Mouse (Mus musculus): Measurements from ENCODE around the gene Pld2. TPM values are rescaled to one million over a fixed set of nuclear protein-coding genes. Genes with fewer than 3 reads are reported as not detected.

The Pld2 gene
- polyA plus RNA-seq, 1 experiment from 2014 or later: 1.8 TPM

DNA sequence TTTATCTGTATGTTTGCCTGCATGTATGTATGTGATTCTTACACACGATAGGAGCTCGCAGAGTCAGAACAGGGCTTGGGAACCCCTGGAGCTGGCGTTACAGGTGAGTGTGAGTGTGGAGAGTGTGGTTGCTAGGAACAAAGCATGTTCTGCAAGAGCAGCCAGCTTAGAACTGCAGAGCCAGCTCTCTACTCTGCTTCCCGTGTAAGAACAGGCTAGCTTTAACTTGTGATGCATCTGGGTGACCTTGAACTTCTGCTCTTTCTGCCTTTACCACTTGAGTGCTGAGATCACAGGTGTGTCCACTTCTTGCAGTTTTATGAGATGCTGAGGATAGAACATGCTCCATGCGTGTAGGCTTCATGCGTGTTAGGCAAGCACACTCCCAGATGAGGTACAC, 39.1 kb downstream of the Pld2 start:
- Histone ChIP-seq H3K4me1 (replicated peaks) (peaks cover 51% of the 10 kb centered on the region), H3K9me3 (replicated peaks) (no peaks in the 10 kb centered on the region), H3K27ac (replicated peaks) (no peak overlapping the region), H3K9ac (no peak overlapping the region), H3K27me3 (no peaks in the 10 kb centered on the region), H3K36me3 (replicated peaks) (no peaks in the 10 kb centered on the region), H3K4me2 (no peak overlapping the region), H3K4me3 (replicated peaks) (no peak overlapping the region)
- ATAC-seq (ENCODE audit: insufficient read depth): no peak
- 69% methylated on average over 6 of the region's 6 CpGs for WGBS (ENCODE audit: insufficient replicate concordance)

DNA sequence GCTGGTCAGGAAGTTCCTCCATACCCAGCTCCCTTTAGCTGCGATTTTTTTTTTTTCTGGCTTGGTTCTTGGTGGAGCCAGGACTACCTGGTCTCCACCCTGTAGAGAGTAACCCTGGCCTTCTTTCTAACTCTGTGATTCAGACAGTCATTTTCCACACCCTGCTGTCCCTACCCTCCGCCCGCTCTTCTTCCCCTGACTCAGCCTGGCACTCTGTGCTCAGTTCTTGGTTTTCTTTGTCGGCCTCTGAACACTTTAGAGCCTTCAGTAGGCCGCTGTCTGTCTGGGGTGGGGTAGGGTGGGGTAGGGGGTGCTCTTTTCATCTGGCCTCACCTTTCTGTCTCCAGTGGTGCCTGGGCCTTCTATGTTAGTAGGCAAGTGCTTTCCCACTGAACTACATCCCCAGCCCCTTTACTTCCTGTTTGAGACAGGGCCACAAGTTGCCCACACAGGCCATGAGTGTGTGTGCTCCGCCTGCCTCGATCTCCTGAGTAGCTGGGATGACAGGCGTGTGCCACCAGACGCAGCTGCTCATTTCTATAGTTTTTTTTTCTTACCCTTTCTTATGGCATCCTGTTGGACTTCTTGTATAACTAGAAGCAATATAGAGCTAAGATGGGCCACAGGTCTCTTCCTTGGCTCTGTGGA, 40.0 kb downstream of the Pld2 start:
- Histone ChIP-seq H3K36me3 (replicated peaks) (no peaks in the 10 kb centered on the region), H3K9ac (no peak overlapping the region), H3K27me3 (no peaks in the 10 kb centered on the region), H3K27ac (replicated peaks) (no peak overlapping the region), H3K4me3 (replicated peaks) (no peak overlapping the region), H3K4me1 (replicated peaks) (peaks cover 54% of the 10 kb centered on the region), H3K9me3 (replicated peaks) (no peaks in the 10 kb centered on the region), H3K4me2 (no peak overlapping the region)
- WGBS (ENCODE audit: insufficient replicate concordance): 55% methylated on average over 9 of the region's 9 CpGs
- no peak for ATAC-seq (ENCODE audit: insufficient read depth)

GRCm38 (mm10) chr11:70580358-70580720, 40.5 kb downstream of the Pld2 start:
- ATAC-seq (ENCODE audit: insufficient read depth): no peak
- no peaks in the 10 kb centered on the region for H3K27me3 ChIP-seq
- no peaks in the 10 kb centered on the region for H3K36me3 ChIP-seq (replicated peaks)
- H3K9ac ChIP-seq: no peak overlapping the region
- no peak overlapping the region for H3K27ac ChIP-seq (replicated peaks)
- WGBS (ENCODE audit: insufficient replicate concordance): 39% methylated on average over 5 of the region's 5 CpGs
- H3K4me1 ChIP-seq (replicated peaks): peaks cover 56% of the 10 kb centered on the region
- H3K9me3 ChIP-seq (replicated peaks): no peaks in the 10 kb centered on the region
- no peak overlapping the region for H3K4me2 ChIP-seq
- H3K4me3 ChIP-seq (replicated peaks): no peak overlapping the region

- H3K27me3 ChIP-seq: no peaks in the 10 kb centered on the region
- peaks cover 60% of the 10 kb centered on the region for H3K4me1 ChIP-seq (replicated peaks)
- no peak overlapping the region for H3K4me2 ChIP-seq
- no peaks in the 10 kb centered on the region for H3K36me3 ChIP-seq (replicated peaks)
- no peak overlapping the region for H3K9ac ChIP-seq
- H3K27ac ChIP-seq (replicated peaks): no peak overlapping the region
- no peak for ATAC-seq (ENCODE audit: insufficient read depth)
- 47% methylated on average over 3 of the region's 3 CpGs for WGBS (ENCODE audit: insufficient replicate concordance)
- H3K4me3 ChIP-seq (replicated peaks): no peak overlapping the region
- H3K9me3 ChIP-seq (replicated peaks): no peaks in the 10 kb centered on the region
These were observed 41.1 kb downstream of the Pld2 start for GRCm38 (mm10) chr11:70580921-70581320.

DNA sequence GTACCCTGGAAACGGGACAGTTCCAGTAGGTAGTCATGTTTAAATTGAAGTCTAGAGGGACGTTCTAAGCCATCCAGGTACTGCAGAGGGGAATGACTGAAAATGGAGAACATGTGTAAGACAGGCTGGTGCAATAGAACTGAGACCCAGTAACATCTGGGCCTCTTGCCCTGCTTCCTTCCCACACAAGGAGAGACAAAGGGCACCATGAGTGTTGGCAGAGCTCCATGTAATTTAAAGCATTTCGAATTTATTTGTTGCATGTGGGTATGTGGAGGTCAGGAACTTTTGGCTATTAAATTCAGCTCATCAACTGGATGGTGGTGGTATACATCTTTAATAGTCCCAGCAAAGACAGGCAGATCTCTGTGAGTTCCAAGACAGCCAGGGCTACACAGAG, 42.3 kb downstream of the Pld2 start:
- Histone ChIP-seq H3K4me2 (no peak overlapping the region), H3K9ac (no peak overlapping the region), H3K36me3 (replicated peaks) (no peaks in the 10 kb centered on the region), H3K27me3 (no peaks in the 10 kb centered on the region), H3K4me1 (replicated peaks) (peaks cover 62% of the 10 kb centered on the region), H3K27ac (replicated peaks) (no peak overlapping the region), H3K9me3 (replicated peaks) (no peaks in the 10 kb centered on the region), H3K4me3 (replicated peaks) (no peak overlapping the region)
- WGBS (ENCODE audit: insufficient replicate concordance): 52% methylated on average over 3 of the region's 3 CpGs
- ATAC-seq (ENCODE audit: insufficient read depth): no peak

GRCm38 (mm10) chr11:70583022-70583714, 43.3 kb downstream of the Pld2 start:
- WGBS (ENCODE audit: insufficient replicate concordance): 23% methylated on average over 6 of the region's 6 CpGs
- Histone ChIP-seq H3K27me3 (no peaks in the 10 kb centered on the region), H3K4me2 (no peak overlapping the region), H3K4me3 (replicated peaks) (no peak overlapping the region), H3K36me3 (replicated peaks) (no peaks in the 10 kb centered on the region; the same call in 1 of the 2 replicates), H3K9me3 (replicated peaks) (no peaks in the 10 kb centered on the region), H3K9ac (no peak overlapping the region), H3K27ac (replicated peaks) (peak overlapping the region; percentile 25; the same call in 1 of the 2 replicates), H3K4me1 (replicated peaks) (peaks cover 61% of the 10 kb centered on the region)
- no peak for ATAC-seq (ENCODE audit: insufficient read depth)

DNA sequence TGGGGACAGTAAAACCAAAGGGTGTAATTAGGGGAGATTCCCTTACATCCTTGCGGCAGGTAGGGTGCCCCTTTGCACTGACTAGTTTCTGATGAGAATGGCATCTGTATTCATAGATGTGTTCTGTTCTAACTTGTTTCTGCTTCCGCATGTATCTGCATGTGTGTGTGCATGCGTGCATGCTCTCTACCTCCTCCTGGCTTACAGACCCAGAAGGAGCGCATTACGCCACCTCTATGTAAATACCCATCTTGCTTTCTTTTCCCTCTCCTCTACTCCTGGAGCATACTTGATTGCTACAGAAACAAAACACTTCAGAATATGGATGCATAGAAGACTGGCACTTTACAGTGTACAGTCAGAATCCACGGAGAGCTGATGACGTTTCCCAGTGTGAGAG, 43.9 kb downstream of the Pld2 start:
- no peak overlapping the region for H3K27ac ChIP-seq (replicated peaks)
- no peaks in the 10 kb centered on the region for H3K27me3 ChIP-seq
- H3K9me3 ChIP-seq (replicated peaks): no peaks in the 10 kb centered on the region
- no peak overlapping the region for H3K9ac ChIP-seq
- no peak overlapping the region for H3K4me3 ChIP-seq (replicated peaks)
- no peak for ATAC-seq (ENCODE audit: insufficient read depth)
- 83% methylated on average over 7 of the region's 7 CpGs for WGBS (ENCODE audit: insufficient replicate concordance)
- H3K4me2 ChIP-seq: no peak overlapping the region
- H3K36me3 ChIP-seq (replicated peaks): no peaks in the 10 kb centered on the region; the same call in 1 of the 2 replicates
- H3K4me1 ChIP-seq (replicated peaks): peaks cover 65% of the 10 kb centered on the region

DNA sequence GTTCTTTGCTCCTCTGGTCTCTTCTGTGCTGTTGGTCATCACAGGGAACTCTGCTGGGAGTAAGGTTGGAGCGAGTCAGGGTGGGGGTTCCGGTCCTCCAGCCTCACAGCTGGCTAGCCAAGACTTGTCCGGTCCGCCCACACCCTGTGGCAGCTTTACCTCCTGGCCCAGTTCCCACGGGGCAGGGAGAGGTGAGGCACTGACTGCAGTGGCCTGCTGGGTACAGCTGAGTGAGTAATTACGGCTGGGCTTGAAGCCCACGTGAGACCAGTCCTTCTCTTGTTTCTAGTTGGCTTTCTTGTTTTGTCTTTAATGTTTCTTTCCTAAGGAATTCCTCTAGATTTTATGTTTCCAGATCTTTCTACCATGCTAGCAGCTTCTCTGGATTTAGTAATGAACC, 45.6 kb downstream of the Pld2 start:
- Histone ChIP-seq H3K27ac (replicated peaks) (no peak overlapping the region), H3K4me1 (replicated peaks) (peaks cover 51% of the 10 kb centered on the region; the same call in 1 of the 2 replicates), H3K9me3 (replicated peaks) (no peaks in the 10 kb centered on the region), H3K4me3 (replicated peaks) (no peak overlapping the region), H3K27me3 (no peaks in the 10 kb centered on the region), H3K9ac (no peak overlapping the region), H3K36me3 (replicated peaks) (no peaks in the 10 kb centered on the region; the same call in 1 of the 2 replicates), H3K4me2 (no peak overlapping the region)
- ATAC-seq (ENCODE audit: insufficient read depth): no peak
- WGBS (ENCODE audit: insufficient replicate concordance): 68% methylated on average over 7 of the region's 7 CpGs

DNA sequence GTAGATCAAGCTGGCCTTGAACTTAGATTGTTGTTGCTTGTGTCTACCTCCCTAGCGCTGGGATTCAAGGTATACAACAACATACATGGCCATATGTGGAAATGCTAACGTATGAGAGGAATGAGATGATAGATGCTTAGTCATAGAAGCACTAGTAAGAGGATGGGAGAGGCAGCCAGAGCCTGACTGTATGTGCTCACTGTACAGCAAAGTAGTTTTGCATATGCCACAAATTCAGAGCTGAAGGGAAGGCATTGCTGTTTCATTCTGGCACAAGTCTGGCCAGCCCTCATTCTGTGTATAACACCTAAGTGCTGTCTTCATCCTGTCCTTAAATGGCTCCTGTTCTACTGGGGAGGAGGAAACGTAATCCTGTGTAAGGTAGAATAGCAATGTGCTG, 46.4 kb downstream of the Pld2 start:
- Histone ChIP-seq H3K9ac (no peak overlapping the region), H3K36me3 (replicated peaks) (no peaks in the 10 kb centered on the region; the same call in 1 of the 2 replicates), H3K4me2 (no peak overlapping the region), H3K4me3 (replicated peaks) (no peak overlapping the region), H3K27ac (replicated peaks) (no peak overlapping the region), H3K27me3 (no peaks in the 10 kb centered on the region), H3K9me3 (replicated peaks) (no peaks in the 10 kb centered on the region), H3K4me1 (replicated peaks) (peaks cover 47% of the 10 kb centered on the region; the same call in 1 of the 2 replicates)
- ATAC-seq (ENCODE audit: insufficient read depth): no peak
- WGBS (ENCODE audit: insufficient replicate concordance): 66% methylated on average over 3 of the region's 3 CpGs

- no peak for ATAC-seq (ENCODE audit: insufficient read depth)
- no peaks in the 10 kb centered on the region for H3K9me3 ChIP-seq (replicated peaks)
- peaks cover 51% of the 10 kb centered on the region for H3K4me1 ChIP-seq (replicated peaks)
- no peaks in the 10 kb centered on the region for H3K27me3 ChIP-seq
- H3K4me2 ChIP-seq: no peak overlapping the region
- 54% methylated on average over 5 of the region's 5 CpGs for WGBS (ENCODE audit: insufficient replicate concordance)
- no peak overlapping the region for H3K27ac ChIP-seq (replicated peaks)
- H3K9ac ChIP-seq: no peak overlapping the region
- H3K36me3 ChIP-seq (replicated peaks): no peaks in the 10 kb centered on the region; the same call in 1 of the 2 replicates
- H3K4me3 ChIP-seq (replicated peaks): no peak overlapping the region
These were observed 47.1 kb downstream of the Pld2 start for GRCm38 (mm10) chr11:70586954-70587353.

DNA sequence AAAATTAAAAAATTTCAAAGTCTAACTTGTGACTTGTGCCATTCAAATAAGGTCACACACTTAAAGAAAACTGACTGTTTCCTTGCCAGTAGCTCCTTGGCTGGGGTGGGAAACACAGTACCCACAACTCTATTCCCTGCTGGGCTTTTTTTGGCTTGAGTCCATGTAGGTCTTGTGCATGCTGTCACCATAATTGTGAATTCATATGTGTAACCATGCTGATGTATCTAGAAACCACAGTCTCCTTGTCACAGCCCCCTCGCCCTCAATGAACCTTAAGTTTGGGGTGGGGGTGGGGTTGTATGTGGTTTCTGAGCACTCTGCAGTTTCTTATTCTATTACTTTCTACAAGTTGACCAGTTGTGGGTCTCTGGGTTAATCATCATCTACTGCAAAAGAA, 51.9 kb downstream of the Pld2 start:
- Histone ChIP-seq H3K27me3 (no peaks in the 10 kb centered on the region), H3K9me3 (replicated peaks) (no peaks in the 10 kb centered on the region), H3K36me3 (replicated peaks) (no peaks in the 10 kb centered on the region; the same call in 1 of the 2 replicates), H3K4me1 (replicated peaks) (peaks cover 42% of the 10 kb centered on the region), H3K27ac (replicated peaks) (no peak overlapping the region), H3K4me3 (replicated peaks) (no peak overlapping the region), H3K4me2 (no peak overlapping the region), H3K9ac (no peak overlapping the region)
- WGBS (ENCODE audit: insufficient replicate concordance): 55% methylated on average over 1 of the region's 1 CpGs
- no peak for ATAC-seq (ENCODE audit: insufficient read depth)
